Mouse (Mus musculus): ENCODE results near the gene Nosip. TPM values are rescaled to one million over a fixed set of nuclear protein-coding genes. Genes with fewer than 3 reads are reported as not detected.
A peak's percentile ranks its signal among the peaks of the same experiment; 100 is the strongest.
"Not testable (repeated sequence)": the region's sequence is repeated elsewhere in the genome, so short reads cannot be mapped to it uniquely, and the experiment has no call there.

The Nosip gene
- total RNA-seq, 2 experiments from 2014 or later, result 47.3 to 48.3 TPM

- not testable (repeated sequence) for DNase-seq (ENCODE audit: low spot score in 2 of 2)
These were observed 47.9 kb downstream of the Nosip start for GRCm38 (mm10) chr7:45110089-45110488.

GRCm38 (mm10) chr7:45111940-45112339, 49.7 kb downstream of the Nosip start:
- DNase-seq (ENCODE audit: low spot score in 2 of 2), result no peak

- no peak for DNase-seq (ENCODE audit: low spot score in 2 of 2)
These were observed 50.3 kb downstream of the Nosip start for GRCm38 (mm10) chr7:45112529-45112928.

DNA sequence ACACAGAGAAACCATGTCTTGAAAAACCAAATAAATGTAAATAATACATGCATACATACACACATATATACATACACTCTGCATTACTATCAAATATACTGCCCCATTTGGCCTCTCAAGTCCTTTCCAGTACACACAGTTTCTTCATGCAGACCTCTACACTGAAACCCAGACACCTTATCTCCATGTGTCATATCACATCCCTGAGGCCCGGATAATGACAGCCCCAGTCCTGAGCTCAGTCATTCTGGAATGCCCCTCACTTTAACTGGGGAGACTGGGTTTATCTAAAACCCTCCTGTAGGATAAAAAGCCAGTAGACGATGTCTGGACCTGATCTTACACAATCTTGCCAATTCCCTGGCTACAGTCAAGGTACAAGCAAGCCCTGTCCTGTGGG, 51.2 kb downstream of the Nosip start:
- no peak for DNase-seq (ENCODE audit: low spot score in 2 of 2)

DNA sequence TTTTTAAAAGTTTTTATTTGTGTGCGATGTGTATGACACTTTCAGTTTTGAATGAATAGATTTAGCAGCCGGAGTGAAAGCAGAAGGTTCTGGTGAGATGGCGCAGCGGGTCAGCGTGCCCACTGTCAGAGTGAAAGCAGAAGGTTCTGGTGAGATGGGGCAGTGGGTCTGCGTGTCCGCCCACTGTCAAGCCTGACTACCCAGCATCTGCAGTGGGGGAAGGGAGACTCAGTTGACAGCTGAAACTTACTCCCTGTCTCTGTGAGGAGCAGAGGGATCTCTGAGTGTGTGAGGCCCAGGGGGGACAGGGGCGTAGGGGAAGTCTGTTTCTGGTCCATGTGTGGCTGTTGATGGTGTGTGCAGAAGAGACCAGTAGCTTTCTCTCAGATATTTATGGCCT, 55.3 kb downstream of the Nosip start:
- DNase-seq (ENCODE audit: low spot score in 2 of 2), result no peak

DNA sequence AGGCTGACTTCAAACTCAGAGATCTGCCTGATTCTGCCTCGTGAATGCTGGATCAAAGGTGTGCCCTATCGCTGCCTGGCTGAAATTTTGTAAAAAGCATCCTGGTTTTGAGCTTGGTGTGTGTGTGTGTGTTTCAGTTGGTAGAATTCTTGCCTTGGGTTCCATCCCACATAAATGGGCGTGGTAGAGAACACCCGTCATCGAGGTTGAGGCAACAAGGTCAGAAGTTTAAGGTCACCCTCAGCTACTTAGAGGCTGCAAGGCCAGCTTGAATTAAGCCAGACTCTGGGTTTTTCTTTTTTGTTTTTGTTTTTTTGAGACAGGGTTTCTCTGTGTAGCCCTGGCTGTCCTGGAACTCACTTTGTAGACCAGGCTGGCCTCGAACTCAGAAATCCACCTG, 56.1 kb downstream of the Nosip start:
- DNase-seq (ENCODE audit: low spot score in 2 of 2), result no peak

DNA sequence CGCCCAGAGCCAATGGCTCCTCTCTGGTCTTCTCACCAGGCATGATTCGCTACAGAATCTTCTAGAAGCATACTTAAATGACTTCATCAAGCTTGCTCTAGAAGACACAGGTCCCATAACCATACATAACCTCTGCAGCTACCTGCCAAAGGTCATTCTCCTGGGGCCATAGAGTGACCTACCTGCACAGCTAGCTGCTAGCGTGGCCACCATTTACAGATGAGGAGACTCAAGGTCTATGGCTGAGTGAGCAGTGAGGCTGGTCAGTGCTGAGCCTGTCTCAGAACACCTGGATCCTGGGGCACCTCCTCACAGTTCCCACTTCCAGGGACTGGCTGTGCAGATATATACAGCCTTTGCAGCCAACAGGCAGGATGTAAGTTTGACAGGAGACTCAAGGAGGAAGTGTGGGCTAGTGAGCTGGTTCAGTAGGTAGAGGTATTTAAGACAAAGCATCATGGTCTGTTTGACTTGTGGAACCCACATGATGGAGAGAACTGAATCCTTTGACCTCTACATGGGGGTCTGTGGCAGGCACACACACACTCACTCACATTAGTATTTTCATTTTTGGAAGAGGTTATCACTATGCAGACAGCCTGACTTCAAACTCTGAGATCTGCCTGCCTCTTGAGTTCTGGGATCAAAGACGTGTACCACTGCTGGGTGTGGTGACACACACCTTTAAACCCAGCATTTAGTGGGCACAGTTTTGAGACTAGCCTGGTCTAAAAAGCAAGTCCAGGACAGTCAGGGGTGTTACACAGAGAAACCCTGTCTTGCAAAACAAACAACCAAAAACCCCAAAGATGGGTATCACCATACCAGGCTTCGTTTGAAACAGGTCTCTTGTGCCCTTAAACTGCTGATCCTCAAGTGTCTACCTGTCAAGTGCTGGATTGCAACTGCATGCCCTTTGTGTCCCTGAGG, 57.8 kb downstream of the Nosip start:
- DNase-seq (ENCODE audit: low spot score in 2 of 2), result no peak

GRCm38 (mm10) chr7:45121404-45121803, 59.2 kb downstream of the Nosip start:
- no peak for DNase-seq (ENCODE audit: low spot score in 2 of 2)

DNA sequence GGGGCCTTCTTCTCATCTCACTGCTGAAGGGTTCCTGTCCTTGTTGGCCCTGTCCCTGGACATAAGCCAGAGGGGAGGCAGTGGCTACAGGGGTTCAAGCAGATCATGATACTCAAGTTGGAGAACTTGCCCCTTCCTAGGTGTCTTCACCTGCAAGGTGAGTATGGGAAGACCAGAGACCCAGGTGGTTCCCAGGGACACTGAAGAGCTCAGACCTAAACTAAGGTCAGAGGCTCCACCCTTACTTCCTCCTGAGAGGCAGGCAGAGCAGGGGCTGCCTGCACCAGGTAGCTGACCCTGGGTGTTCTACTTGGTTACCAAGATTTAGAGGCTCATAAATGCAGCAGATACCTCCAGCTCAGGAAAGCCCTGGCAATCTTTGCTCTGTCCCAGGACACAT, 59.7 kb downstream of the Nosip start:
- DNase-seq (ENCODE audit: low spot score in 2 of 2), result no peak

GRCm38 (mm10) chr7:45122561-45123185, 60.4 kb downstream of the Nosip start:
- DNase-seq (ENCODE audit: low spot score in 2 of 2), result no peak

DNA sequence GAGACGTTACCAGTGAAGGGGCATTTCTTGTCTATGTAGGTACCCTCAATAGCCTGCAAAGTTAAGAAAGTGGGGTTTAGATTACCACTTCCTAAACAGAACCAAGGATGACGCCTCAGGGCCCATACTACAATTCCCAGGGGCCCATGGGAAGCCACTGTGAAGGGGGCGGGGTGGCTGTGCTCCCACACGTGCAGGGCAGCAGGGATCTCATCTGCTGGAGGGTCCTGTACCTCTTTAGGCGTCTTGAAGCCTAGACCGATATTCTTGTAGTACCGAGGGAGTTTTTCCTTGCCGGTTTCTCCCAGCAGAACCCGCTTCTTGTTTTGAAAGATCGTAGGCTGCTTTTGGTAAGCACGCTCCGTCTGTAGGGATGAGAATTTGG, 60.9 kb downstream of the Nosip start:
- DNase-seq (ENCODE audit: low spot score in 2 of 2), result no peak

DNA sequence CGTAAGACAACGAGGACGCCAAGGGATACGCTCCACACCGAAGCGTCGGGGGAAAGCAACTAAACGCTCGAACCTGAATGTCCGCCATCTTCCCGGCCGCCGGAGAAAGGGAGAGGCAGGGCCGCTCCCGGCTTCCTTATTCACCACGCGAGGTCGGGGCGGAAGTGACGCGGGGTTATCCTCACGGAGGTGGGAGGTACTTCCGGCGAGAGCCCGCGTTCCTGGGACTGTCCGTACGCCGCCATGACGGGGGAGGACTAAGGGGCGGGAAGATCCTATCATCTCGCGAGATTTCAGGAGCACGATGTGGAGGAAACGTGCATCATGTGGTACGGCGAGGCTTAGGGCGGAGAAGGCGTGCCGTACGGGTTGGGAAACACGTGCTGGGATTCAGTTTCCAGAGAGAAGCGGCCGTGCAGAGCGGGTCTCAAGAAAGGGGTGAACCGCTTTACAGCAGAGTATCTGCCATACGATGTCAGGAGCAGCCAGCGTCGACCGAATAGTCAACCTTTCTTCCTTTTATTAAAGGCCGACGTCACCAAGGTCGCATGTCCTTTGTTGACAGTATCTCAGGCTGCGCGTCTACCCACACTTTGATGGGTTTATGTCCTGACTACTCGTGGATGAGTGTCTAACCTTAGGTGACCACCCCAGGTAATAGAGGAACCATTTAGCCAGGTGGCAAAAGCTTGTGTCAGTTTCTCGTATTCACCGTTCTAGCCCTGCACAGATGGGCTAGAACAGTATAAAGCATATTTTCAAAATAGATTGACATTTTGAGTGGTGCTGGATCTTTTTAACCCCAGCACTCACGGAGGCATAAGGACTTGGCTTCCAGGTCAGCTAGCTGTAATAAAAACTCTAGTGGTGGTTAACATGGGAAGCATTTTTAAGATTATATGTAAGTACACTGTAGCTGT, 62.3 kb downstream of the Nosip start, which contains the start of gene Rps11:
Rps11 (minus strand) TSS at position 216 of the 920 bp plus-strand sequence.
- peak; percentile 96 to 99 for DNase-seq (ENCODE audit: low spot score in 2 of 2)

DNA sequence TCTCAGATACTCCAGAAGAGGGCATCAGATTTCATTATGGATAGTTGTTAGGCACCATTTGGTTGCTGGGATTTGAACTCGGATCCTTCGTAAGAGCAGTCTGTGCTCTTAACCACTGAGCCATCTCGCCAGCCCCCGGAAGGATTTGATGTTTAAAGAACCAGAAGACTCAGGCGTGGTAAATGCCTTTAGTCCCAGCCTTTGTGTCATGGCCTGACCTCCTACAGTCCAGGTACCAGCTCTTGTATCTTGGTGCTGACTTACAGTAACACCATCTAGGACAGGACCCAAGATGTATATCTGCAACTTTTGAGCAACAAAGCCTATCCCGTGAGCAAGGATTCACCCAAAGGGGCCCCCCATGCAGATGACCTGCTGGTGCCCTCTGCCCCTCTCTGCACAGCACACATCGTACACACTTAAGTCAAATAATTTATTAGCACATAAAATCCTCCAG, 62.9 kb downstream of the Nosip start:
- DNase-seq (ENCODE audit: low spot score in 2 of 2), result no peak

GRCm38 (mm10) chr7:45125649-45126048, 63.4 kb downstream of the Nosip start:
- DNase-seq (ENCODE audit: low spot score in 2 of 2), result not testable (repeated sequence)

- no peak for DNase-seq (ENCODE audit: low spot score in 2 of 2)
These were observed 64.1 kb downstream of the Nosip start for GRCm38 (mm10) chr7:45126147-45126843.

- DNase-seq (ENCODE audit: low spot score in 2 of 2), result no peak
These were observed 64.8 kb downstream of the Nosip start for GRCm38 (mm10) chr7:45126844-45127699.
